Mouse (Mus musculus): ENCODE results near the gene Raver1.

Gene Raver1

DNA sequence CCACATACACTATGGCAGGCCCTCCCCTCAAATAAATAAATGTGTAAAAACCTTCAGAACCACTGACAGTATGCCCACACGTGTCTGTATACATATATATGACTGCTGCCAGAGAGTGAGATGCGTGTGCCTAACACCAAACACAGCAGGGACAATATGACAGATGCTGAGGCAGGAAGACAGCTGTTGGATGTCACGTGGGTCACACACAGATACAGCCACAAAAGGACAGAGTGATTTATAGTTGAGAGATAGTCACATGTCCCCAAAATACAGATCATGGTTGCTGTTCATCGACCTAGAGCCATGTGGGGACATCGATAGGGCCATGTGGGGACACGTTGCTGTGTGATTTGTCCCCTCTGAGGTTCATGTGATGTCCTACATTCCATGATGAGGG is 25.3 kb upstream of the Raver1 start:
- TF ChIP-seq GATA4 (IDR thresholded peaks at IDR 0.05; ENCODE audit: insufficient replicate concordance, low read length) = no peak

DNA sequence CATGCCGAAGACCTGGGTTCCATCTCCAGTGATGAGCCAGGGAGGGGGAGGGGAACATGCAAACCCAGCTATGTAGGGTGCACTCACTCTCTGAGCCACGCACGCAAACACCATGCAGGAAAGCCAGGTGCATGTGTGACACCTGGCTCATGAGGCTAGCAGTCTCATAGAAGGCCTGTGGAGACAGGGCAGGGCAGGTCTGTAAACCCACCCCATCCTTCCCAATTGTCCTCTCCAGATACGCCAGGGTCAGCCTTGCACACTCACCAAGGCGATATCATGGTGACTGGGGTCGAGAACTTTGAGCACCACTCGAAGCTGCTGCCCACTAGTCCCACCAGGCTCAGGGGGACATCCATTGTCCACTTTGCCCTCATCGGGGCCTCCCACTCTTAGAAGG is 23.3 kb upstream of the Raver1 start:
- no peak for TF ChIP-seq GATA4 (IDR thresholded peaks at IDR 0.05; ENCODE audit: insufficient replicate concordance, low read length)

DNA sequence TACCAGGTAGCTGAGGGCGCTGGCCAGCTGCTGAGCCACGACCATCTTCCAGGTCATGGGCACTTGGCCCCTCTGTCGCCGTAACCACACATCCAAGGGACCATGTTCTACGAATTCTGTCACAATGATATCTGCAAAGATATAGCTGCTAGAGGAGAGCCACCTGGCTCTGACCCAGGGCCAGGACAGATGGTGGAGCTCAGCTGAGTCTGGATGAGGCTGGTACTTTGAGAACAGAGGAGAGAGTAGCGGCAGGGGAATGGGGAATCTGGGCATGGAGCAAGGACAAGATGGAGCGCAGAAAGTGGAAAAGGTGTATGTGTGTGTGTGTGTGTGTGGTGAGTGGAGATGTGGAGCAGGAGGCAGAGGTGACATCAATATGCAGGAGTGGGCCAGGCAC is 22.4 kb upstream of the Raver1 start:
- no peak for TF ChIP-seq GATA4 (IDR thresholded peaks at IDR 0.05; ENCODE audit: insufficient replicate concordance, low read length)

DNA sequence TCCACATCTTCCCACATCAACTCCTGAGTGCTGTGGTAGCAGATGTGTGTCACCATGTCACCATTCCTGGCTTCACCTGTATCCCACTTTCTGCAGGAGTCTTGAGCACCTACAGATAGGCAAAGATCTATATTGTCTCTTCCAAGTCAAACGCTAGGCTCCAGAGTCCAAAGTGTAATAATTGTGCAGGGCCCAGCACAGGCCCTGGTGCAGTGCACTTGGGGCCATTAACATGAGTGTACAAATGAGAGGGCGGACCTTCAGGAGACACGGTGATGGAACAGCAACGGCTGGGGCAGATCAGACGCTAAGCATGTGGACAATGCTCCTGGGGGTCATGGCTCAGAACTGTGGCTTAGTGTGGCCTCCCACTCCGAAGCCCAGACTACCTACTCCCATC is 21.9 kb upstream of the Raver1 start:
- TF ChIP-seq GATA4 (IDR thresholded peaks at IDR 0.05; ENCODE audit: insufficient replicate concordance, low read length) = no peak

DNA sequence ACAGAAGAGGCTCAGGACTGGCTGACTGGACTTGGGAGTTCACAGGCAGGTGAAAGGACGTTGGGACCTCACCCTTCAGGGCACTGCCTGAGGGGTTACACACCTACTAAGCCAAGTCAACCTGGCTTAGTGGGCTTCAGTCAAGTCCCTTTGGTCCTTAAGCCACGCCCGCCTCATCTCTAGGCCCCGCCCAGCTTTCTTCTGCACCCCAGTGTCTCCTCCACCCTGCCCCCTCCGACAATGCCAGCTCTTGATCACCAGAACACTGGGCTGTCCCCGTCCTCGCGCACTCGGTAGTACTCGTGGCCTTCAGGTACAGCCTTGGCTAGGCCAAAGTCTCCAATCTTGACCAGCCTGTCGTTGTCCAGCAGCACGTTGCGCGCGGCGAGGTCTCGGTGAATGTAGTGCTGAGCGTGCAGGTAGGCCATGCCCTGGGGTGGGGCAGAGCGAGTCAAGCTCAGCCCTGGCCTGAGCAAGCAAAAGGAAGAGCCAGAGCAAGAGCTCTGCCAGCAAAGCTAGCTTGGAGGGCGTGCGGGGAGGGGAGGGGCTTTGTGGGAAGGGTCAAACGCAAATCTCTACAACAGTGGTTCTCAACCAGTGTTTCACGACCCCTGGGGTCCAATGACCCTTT is 15.9 kb upstream of the Raver1 start:
- no peak for TF ChIP-seq GATA4 (IDR thresholded peaks at IDR 0.05; ENCODE audit: insufficient replicate concordance, low read length)

DNA sequence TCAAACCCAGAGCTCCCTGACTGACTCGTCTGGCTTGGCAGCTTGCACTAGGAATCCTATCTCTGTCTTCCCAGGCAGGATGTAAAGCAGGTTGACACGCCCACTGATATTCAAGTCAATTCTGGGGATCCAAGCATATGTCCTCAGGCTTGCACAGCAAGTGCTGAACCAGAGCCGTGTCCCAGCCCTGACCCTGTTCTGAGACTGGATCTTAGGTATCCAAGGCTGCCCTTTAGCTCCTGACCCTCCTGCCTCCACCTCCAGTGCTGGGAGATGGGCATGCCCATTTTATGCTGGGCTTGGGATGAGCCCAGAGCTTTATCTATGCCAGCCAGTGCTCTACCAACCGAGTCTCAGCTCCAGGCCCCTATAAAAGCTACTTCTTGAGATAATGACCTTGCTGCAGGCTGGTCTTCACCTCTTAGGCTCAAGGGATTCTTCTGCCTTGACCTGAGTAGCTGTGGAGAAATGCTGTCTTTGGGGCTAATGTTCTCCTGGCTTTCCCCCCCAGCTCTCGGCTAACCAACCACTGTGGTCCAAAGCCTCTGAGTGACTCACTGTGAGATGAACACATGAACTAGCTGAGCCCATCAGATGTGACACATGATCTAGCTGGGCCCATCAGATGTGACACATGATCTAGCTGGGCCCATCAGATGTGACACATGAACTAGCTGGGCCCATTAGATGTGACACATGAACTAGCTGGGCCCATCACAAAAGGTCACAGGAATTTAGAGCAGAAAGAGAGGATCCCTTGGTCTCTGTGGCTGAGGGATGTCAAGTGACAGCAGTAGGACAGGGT is 14.2 kb upstream of the Raver1 start:
- no peak for TF ChIP-seq GATA4 (IDR thresholded peaks at IDR 0.05; ENCODE audit: insufficient replicate concordance, low read length)

DNA sequence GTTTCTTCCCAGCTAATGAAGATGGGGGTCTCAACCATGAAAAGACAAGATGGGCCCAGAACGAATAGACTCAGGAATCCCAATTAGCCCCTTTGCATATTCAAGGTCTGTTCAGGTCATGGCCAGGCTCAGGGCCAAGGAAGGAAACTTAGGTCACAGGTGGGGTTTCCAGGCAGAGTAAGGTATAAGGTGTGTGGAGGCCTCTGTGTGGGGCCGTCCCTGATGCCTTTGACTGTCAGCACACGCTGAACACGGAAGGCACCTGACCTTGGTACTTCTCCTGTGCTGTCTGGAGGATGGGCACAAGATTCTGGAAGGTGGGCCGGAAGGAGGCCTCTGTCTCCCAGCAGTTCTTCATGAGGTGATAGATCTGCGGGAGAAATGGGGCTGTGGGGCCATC is 13.0 kb upstream of the Raver1 start:
- no peak for TF ChIP-seq GATA4 (IDR thresholded peaks at IDR 0.05; ENCODE audit: insufficient replicate concordance, low read length)

DNA sequence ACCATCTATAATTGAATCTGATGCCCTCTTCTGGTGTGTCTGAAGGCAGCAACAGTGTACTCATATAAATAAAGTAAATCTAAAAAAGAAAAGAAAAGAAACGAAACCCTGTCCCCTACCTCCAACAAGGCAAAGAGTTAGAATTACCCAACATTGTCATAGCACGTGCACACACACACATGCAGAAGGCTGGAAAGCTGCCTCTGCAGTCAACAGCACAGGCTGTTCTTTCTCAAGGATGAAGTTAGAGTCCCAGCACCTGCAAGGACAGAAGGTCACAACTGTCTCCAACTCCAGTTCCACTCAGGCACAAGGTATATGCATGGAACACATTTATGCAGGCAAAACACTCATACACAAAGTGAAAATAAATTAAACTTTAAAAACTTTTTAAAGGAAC is 10.3 kb upstream of the Raver1 start:
- no peak for TF ChIP-seq GATA4 (IDR thresholded peaks at IDR 0.05; ENCODE audit: insufficient replicate concordance, low read length)

DNA sequence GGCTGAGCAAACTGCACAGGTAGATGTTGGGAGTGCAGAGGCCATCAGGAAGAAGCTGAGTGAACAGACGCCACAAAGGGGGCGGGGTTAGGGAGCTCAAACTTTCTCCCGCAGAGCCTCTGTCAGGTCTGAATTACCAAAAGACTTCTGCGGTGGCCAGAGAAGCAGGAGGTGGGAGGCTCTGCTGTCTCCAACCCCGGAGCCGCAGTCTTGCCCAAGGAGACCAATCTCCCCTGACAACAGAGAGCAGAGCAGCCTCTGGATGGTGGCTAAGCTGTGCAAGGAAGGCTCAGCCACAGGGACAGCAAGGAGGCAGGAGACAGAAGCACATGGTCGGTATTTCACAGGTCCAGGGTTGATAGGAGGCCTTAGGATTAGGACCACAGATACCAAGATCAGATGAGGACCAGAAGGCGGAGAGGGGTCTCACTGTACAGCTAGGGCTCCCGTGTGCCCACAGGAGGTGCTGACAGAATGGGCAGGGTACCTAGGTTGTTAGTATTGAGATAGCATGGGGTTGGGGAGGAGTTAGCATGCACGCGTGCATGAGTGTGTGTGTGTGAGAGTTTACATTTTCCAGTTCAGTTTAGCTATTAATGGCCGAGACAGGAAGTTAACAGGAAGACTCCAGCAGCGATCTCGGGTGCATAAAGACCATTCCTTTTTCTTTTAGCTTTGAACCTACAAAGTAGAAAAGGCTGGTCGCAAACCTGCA is 8.8 kb upstream of the Raver1 start:
- no peak for TF ChIP-seq GATA4 (IDR thresholded peaks at IDR 0.05; ENCODE audit: insufficient replicate concordance, low read length)

DNA sequence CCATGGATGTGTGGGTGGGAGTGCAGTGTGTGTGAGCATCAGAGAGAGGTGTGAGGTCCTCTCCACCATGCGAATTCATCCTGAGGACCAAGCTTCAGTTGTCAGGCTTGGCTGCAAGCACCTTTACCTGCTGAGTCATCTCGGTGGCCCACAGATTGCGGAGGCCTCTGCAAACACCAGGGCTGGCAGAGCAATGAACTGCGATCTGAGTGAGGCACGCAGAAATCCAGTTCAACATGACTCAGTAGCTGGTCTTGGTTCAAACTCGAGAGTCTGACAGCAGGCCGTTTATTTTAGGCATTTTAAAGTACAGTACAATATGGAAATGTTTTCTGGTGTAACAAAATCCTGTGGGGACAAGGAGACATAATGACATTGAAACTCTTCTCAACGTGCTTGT is 6.0 kb upstream of the Raver1 start:
- TF ChIP-seq GATA4 (IDR thresholded peaks at IDR 0.05; ENCODE audit: insufficient replicate concordance, low read length) = no peak

DNA sequence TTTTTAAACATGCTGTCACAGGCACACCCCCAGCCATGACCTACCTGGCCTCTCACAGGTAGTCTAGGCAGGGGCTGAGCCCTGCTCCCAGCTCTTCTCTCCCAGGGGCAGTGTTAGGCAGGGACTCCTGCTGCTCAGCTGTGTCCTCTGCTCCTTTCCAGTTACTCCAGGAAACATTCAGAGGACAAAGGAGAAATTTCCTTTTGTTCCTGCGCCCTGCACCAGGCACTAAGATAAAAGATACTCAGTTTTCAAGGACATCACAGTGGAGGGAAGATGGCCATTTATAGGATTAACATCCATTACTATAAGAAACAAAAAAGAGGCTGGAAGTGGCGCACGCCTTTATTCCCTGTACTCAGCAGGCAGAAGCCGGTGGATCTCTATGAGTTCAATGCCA is 4.2 kb upstream of the Raver1 start:
- no peak for TF ChIP-seq GATA4 (IDR thresholded peaks at IDR 0.05; ENCODE audit: insufficient replicate concordance, low read length)

DNA sequence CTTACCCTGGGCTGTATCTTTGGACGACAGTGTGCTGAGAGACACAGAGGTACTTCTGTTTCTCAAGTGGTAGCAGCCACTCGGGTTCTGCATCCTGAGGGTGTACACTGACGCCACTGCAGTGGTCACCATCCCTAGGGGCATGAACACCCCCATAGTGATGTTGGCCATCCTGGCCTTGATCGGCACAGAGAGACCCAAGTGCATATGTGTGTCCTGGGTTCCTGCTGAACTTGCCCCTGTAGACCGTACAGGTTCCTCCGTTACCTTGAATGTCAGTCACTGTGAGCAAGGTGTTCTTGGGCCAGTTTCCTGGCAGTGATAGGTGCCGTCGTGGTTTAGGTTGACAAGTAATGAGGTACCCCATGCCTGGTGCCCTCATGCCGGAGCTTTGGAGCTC is 1.6 kb upstream of the Raver1 start:
- TF ChIP-seq GATA4 (IDR thresholded peaks at IDR 0.05; ENCODE audit: insufficient replicate concordance, low read length) = no peak

DNA sequence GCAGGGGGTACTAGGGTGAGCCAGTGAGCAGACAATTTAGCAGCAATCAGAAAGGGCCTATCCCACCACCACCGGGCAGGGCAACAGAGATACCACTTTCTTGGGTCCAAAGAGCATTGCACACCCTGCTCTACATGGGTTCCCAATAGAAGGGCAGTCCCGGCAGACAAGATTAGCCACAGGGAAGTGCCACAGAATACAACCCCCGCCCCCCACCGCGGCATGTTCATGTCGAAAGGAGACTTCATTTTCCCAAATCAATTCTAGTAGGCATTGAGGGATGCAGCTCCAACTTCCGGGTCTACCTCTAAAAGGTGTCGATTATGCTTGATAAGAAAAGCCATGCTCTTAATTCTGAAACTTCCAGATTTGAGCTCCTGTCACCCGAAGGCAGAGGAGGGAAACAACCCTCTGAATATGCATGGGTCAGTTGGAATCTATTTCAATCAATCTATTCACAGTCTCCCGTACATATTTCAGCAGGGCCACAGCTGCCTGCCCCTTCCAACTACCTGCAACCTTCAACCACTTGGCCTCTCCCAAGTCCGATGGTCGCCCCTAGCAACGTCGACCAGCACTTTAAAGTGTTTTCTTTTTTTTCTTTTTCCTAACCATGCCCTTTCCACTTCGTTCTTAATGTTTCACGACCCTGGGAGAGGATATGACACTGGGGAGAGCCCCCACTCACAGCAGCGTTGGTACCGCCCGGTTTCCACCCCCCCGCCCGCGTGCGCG is 669 bp downstream of the Raver1 start:
- no peak for TF ChIP-seq GATA4 (IDR thresholded peaks at IDR 0.05; ENCODE audit: insufficient replicate concordance, low read length)

DNA sequence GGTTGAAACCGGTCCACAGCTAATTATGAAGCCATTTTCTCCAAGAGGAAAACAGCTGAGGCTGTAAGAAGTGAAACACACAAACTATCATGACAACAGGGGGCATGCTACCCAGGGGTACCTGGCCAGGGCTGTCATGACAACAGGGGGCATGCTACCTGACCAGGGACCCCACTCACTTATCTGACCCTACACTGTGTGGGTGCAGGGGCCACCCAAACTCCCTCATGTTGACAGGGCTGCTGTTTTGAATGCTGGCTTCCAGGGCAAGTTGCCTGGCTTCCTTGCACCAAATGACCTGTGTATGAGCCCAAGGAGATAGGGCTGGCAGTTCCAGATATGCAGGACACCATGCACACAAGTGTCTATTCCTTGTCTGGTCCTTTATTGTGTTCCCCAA is 1.3 kb downstream of the Raver1 start:
- TF ChIP-seq GATA4 (IDR thresholded peaks at IDR 0.05; ENCODE audit: insufficient replicate concordance, low read length) = no peak

DNA sequence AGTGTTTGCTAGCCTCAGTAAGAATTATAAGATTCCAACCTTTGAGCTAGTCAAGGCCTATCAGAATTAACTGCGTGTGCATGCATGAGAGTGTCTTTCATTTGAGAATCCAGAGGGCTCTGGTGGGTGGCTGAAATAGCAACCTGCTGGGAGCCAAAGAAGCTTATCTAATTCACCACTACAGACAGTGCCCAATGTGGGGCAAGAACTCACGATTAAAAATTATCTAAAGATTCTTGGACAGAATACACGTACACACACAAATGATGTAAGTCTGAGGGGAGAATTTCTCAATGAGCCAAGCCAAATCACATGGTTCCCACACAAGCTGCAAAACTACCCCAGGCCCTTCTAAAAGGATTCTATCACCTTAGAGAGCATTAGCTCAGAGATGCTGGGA is 8.5 kb downstream of the Raver1 start:
- TF ChIP-seq GATA4 (IDR thresholded peaks at IDR 0.05; ENCODE audit: insufficient replicate concordance, low read length) = peak; percentile 62; the same call in 1 of the 2 replicates
